Mouse (Mus musculus) CH12.LX (cell line): ENCODE data around the gene Psmd2. TPM values are rescaled to one million over a fixed set of nuclear protein-coding genes. Genes with fewer than 3 reads are reported as not detected.
A peak's percentile ranks its signal among the peaks of the same experiment; 100 is the strongest.

Experiments
- DNase-seq: peaks from one replicate; pipeline ENCODE4 v3.0.0-alpha.2; 2013; ENCODE audit errors: extremely low read depth
- H3K27ac ChIP-seq: 2 replicates; pipeline ENCODE4 v1.5.1; 2012; ENCODE audit warnings: low read depth, mild to moderate bottlenecking, control low read depth, moderate library complexity; ENCODE audit not compliant: insufficient read depth
- H3K27me3 ChIP-seq: replicated peaks from 2 replicates; pipeline ENCODE3; 2012; ENCODE audit warnings: inconsistent platforms
- H3K36me3 ChIP-seq, 2 experiments: replicated peaks in 1 of 2; 2 replicates each; pipeline versions ENCODE3 to v1.6.1; 2012; ENCODE audit warnings: inconsistent platforms in 1 of 2, low read length in 1 of 2, mild to moderate bottlenecking in 1 of 2, mixed read lengths in 1 of 2, moderate library complexity in 1 of 2; ENCODE audit not compliant: control insufficient read depth in 1 of 2, insufficient read depth in 1 of 2
- H3K4me1 ChIP-seq, 2 experiments: 2 replicates each; pipeline ENCODE4 v1.6.1; 2012; ENCODE audit warnings: inconsistent platforms in 1 of 2, moderate library complexity in 1 of 2; ENCODE audit not compliant: insufficient read depth in 2 of 2, control insufficient read depth in 1 of 2
- H3K4me2 ChIP-seq: 2 replicates; pipeline ENCODE4 v1.6.1; 2012; ENCODE audit warnings: low read depth, mild to moderate bottlenecking, control low read depth; ENCODE audit not compliant: poor library complexity, insufficient read depth, severe bottlenecking
- H3K4me3 ChIP-seq, 3 experiments: fragments of 150-350 bp in 1 of 3; sonication (generic) in 1 of 3; replicated peaks in 1 of 3; 2 replicates each; pipeline versions ENCODE3 to v1.5.1; 2011 to 2012; ENCODE audit warnings: low read depth in 2 of 3, low read length in 2 of 3, mild to moderate bottlenecking in 2 of 3, moderate library complexity in 2 of 3, control low read depth in 1 of 3, improper control_type of control experiment in 1 of 3, inconsistent platforms in 1 of 3, mixed read lengths in 1 of 3; ENCODE audit not compliant: poor library complexity in 1 of 3
- H3K79me2 ChIP-seq: replicated peaks from 2 replicates; pipeline ENCODE4 v1.6.1; 2012; ENCODE audit warnings: mild to moderate bottlenecking, moderate library complexity; ENCODE audit not compliant: control insufficient read depth, poor library complexity, insufficient read depth, severe bottlenecking; ENCODE audit errors: extremely low read depth
- H3K9ac ChIP-seq: 2 replicates; pipeline ENCODE4 v1.6.1; 2012; ENCODE audit warnings: low read depth, mild to moderate bottlenecking, control low read depth, moderate library complexity; ENCODE audit not compliant: insufficient read depth
- H3K9me3 ChIP-seq: replicated peaks from 2 replicates; pipeline ENCODE3; 2012; ENCODE audit warnings: low read length, inconsistent platforms, mixed read lengths
- CHD1 ChIP-seq: IDR thresholded peaks from 2 replicates; pipeline ENCODE4 v1.6.1; 2012; ENCODE audit warnings: low read depth, low read length, improper control_type of control experiment, inconsistent platforms
- CHD2 ChIP-seq: IDR thresholded peaks from 2 replicates; pipeline ENCODE4 v1.6.1; 2011; ENCODE audit warnings: low read length, improper control_type of control experiment
- CTCF ChIP-seq, 2 experiments: IDR thresholded peaks in 1 of 2; conservative IDR thresholded peaks in 1 of 2; 2 replicates each; pipeline ENCODE4 v1.5.1; 2011 to 2012; ENCODE audit warnings: low read depth in 2 of 2, low read length in 2 of 2, improper control_type of control experiment in 1 of 2, inconsistent platforms in 1 of 2, mild to moderate bottlenecking in 1 of 2, moderate library complexity in 1 of 2
- E2F4 ChIP-seq: IDR thresholded peaks from 2 replicates; pipeline ENCODE4 v1.6.1; 2011; ENCODE audit warnings: low read depth, low read length, improper control_type of control experiment; ENCODE audit not compliant: insufficient replicate concordance
- ELF1 ChIP-seq: IDR thresholded peaks from 2 replicates; pipeline ENCODE4 v1.6.1; 2014; ENCODE audit warnings: low read depth, mild to moderate bottlenecking, inconsistent platforms, low read length, improper control_type of control experiment
- EP300 ChIP-seq: IDR thresholded peaks from 2 replicates; pipeline ENCODE4 v1.6.1; 2011; ENCODE audit warnings: low read length, improper control_type of control experiment
- ETS1 ChIP-seq: conservative IDR thresholded peaks from 2 replicates; pipeline ENCODE4 v1.6.1; 2012; ENCODE audit warnings: low read depth, mild to moderate bottlenecking, inconsistent platforms, low read length, improper control_type of control experiment, moderate library complexity
- GABPA ChIP-seq: IDR thresholded peaks from 2 replicates; pipeline ENCODE4 v1.6.1; 2012; ENCODE audit warnings: low read depth, low read length, improper control_type of control experiment, inconsistent platforms; ENCODE audit not compliant: insufficient replicate concordance
- HCFC1 ChIP-seq: IDR thresholded peaks from 2 replicates; pipeline ENCODE4 v1.6.1; 2012; ENCODE audit warnings: low read depth, mild to moderate bottlenecking, inconsistent platforms, low read length, improper control_type of control experiment
- IRF4 ChIP-seq: IDR thresholded peaks from 2 replicates; pipeline ENCODE4 v1.6.1; 2014; ENCODE audit warnings: low read depth, mild to moderate bottlenecking, inconsistent platforms, low read length, improper control_type of control experiment
- JUN ChIP-seq: IDR thresholded peaks from 2 replicates; pipeline ENCODE4 v1.6.1; 2011; ENCODE audit warnings: low read depth, mild to moderate bottlenecking, low read length, improper control_type of control experiment, moderate library complexity; ENCODE audit not compliant: insufficient read depth
- JUND ChIP-seq: conservative IDR thresholded peaks from 2 replicates; pipeline ENCODE4 v1.6.1; 2011; ENCODE audit warnings: low read depth, low read length, improper control_type of control experiment
- KAT2A ChIP-seq: IDR thresholded peaks from 2 replicates; pipeline ENCODE4 v1.6.1; 2012; ENCODE audit warnings: low read length, improper control_type of control experiment, inconsistent platforms; ENCODE audit not compliant: insufficient replicate concordance
- MAFK ChIP-seq: IDR thresholded peaks from 2 replicates; pipeline ENCODE4 v1.6.1; 2011; ENCODE audit warnings: low read length, improper control_type of control experiment; ENCODE audit not compliant: insufficient replicate concordance
- MAX ChIP-seq: IDR thresholded peaks from 2 replicates; pipeline ENCODE4 v1.6.1; 2011; ENCODE audit warnings: low read length, improper control_type of control experiment
- MAZ ChIP-seq: IDR thresholded peaks from 2 replicates; pipeline ENCODE4 v1.6.1; 2012; ENCODE audit warnings: low read depth, mild to moderate bottlenecking, inconsistent platforms, low read length, improper control_type of control experiment, moderate library complexity
- MEF2A ChIP-seq: IDR thresholded peaks from 2 replicates; pipeline ENCODE4 v1.6.1; 2014; ENCODE audit warnings: low read depth, mild to moderate bottlenecking, inconsistent platforms, low read length, improper control_type of control experiment, borderline replicate concordance
- MXI1 ChIP-seq: IDR thresholded peaks from 2 replicates; pipeline ENCODE4 v1.6.1; 2011; ENCODE audit warnings: mild to moderate bottlenecking, low read depth, low read length, improper control_type of control experiment
- MYC ChIP-seq: IDR thresholded peaks from 2 replicates; pipeline ENCODE4 v1.6.1; 2011; ENCODE audit warnings: low read depth, mild to moderate bottlenecking, improper control_type of control experiment, low read length
- NELFE ChIP-seq: IDR thresholded peaks from 2 replicates; pipeline ENCODE4 v1.6.1; 2011; ENCODE audit warnings: low read depth, low read length, improper control_type of control experiment
- NRF1 ChIP-seq: IDR thresholded peaks from 2 replicates; pipeline ENCODE4 v1.6.1; 2014; ENCODE audit warnings: low read depth, mild to moderate bottlenecking, inconsistent platforms, low read length, improper control_type of control experiment, moderate library complexity
- PAX5 ChIP-seq: IDR thresholded peaks from 2 replicates; pipeline ENCODE4 v1.6.1; 2012; ENCODE audit warnings: low read length, inconsistent platforms, mixed read lengths
- POLR2A ChIP-seq: IDR thresholded peaks from 2 replicates; pipeline ENCODE4 v1.6.1; 2011; ENCODE audit warnings: low read depth, mild to moderate bottlenecking, improper control_type of control experiment, low read length
- POLR2AphosphoS2 ChIP-seq: IDR thresholded peaks from 2 replicates; pipeline ENCODE4 v1.6.1; 2011; ENCODE audit warnings: low read depth, low read length, improper control_type of control experiment
- RAD21 ChIP-seq: IDR thresholded peaks from 2 replicates; pipeline ENCODE4 v1.6.1; 2011; ENCODE audit warnings: low read depth, mild to moderate bottlenecking, low read length, improper control_type of control experiment, moderate library complexity
- RCOR1 ChIP-seq: conservative IDR thresholded peaks from 2 replicates; pipeline ENCODE4 v1.6.1; 2012; ENCODE audit warnings: low read depth, mild to moderate bottlenecking, inconsistent platforms, low read length, improper control_type of control experiment
- SIN3A ChIP-seq: IDR thresholded peaks from 2 replicates; pipeline ENCODE4 v1.6.1; 2012; ENCODE audit warnings: low read length, improper control_type of control experiment, inconsistent platforms
- SMC3 ChIP-seq: IDR thresholded peaks from 2 replicates; pipeline ENCODE4 v1.6.1; 2011; ENCODE audit warnings: low read depth, low read length, improper control_type of control experiment
- TBP ChIP-seq: conservative IDR thresholded peaks from 2 replicates; pipeline ENCODE4 v1.6.1; 2011; ENCODE audit warnings: low read depth, low read length, improper control_type of control experiment
- TCF12 ChIP-seq: IDR thresholded peaks from 2 replicates; pipeline ENCODE4 v1.6.1; 2014; ENCODE audit warnings: low read depth, mild to moderate bottlenecking, inconsistent platforms, low read length, improper control_type of control experiment
- UBTF ChIP-seq: IDR thresholded peaks from 2 replicates; pipeline ENCODE4 v1.6.1; 2012; ENCODE audit warnings: low read depth, mild to moderate bottlenecking, inconsistent platforms, low read length, improper control_type of control experiment, moderate library complexity
- USF1 ChIP-seq: IDR thresholded peaks from 2 replicates; pipeline ENCODE4 v1.6.1; 2014; ENCODE audit warnings: low read depth, mild to moderate bottlenecking, inconsistent platforms, low read length, improper control_type of control experiment
- USF2 ChIP-seq: conservative IDR thresholded peaks from 2 replicates; pipeline ENCODE4 v1.6.1; 2011; ENCODE audit warnings: low read depth, low read length, improper control_type of control experiment
- ZC3H11A ChIP-seq: IDR thresholded peaks from 2 replicates; pipeline ENCODE4 v1.6.1; 2012; ENCODE audit warnings: low read depth, mild to moderate bottlenecking, inconsistent platforms, low read length, improper control_type of control experiment
- ZKSCAN1 ChIP-seq: IDR thresholded peaks from 2 replicates; pipeline ENCODE4 v1.6.1; 2012; ENCODE audit warnings: low read depth, inconsistent platforms, low read length, improper control_type of control experiment, borderline replicate concordance
- ZMIZ1 ChIP-seq: IDR thresholded peaks from 2 replicates; pipeline ENCODE4 v1.6.1; 2012; ENCODE audit warnings: low read depth, mild to moderate bottlenecking, inconsistent platforms, low read length, improper control_type of control experiment
- ZNF384 ChIP-seq: IDR thresholded peaks from 2 replicates; pipeline ENCODE4 v1.6.1; 2012; ENCODE audit warnings: low read depth, low read length, improper control_type of control experiment, inconsistent platforms
- dilution Hi-C: fragments of 300-500 bp; cut with MboI; formaldehyde crosslinking; loops from 2 replicates; pipeline ENCODE4 v1.14.3; 2020; ENCODE audit warnings: low sequenced_read_pairs; ENCODE audit not compliant: extremely low pct_unique_long_range_greater_than_20kb, extremely low pct_ligation_motif_present
- in situ Hi-C: fragments of 300-500 bp; cut with MboI; formaldehyde crosslinking; loops from 3 replicates; pipeline ENCODE4 v1.14.3; 2019; ENCODE audit warnings: low sequenced_read_pairs, low pct_ligation_motif_present, low pct_unique_long_range_greater_than_20kb, mixed read lengths
- polyA plus RNA-seq: library from polyadenylated mRNA; unstranded; fragments of >175 nt; gene quantifications from 2 replicates; pipeline ENCODE4 v1.2.1, GENCODE M21; 2012; ENCODE audit warnings: low read depth; ENCODE audit not compliant: insufficient read length
- total RNA-seq, 2 experiments: library from RNA; depleted of rRNA; stranded (reverse); fragments of 300-350 nt in 1 of 2; fragments of >200 nt in 1 of 2; gene quantifications; 2 replicates each; pipeline ENCODE4 v1.2.3; 2012 to 2014

Gene Psmd2
- total and polyA plus RNA-seq, 3 experiments, result 273 to 528 (median 340) TPM

DNA sequence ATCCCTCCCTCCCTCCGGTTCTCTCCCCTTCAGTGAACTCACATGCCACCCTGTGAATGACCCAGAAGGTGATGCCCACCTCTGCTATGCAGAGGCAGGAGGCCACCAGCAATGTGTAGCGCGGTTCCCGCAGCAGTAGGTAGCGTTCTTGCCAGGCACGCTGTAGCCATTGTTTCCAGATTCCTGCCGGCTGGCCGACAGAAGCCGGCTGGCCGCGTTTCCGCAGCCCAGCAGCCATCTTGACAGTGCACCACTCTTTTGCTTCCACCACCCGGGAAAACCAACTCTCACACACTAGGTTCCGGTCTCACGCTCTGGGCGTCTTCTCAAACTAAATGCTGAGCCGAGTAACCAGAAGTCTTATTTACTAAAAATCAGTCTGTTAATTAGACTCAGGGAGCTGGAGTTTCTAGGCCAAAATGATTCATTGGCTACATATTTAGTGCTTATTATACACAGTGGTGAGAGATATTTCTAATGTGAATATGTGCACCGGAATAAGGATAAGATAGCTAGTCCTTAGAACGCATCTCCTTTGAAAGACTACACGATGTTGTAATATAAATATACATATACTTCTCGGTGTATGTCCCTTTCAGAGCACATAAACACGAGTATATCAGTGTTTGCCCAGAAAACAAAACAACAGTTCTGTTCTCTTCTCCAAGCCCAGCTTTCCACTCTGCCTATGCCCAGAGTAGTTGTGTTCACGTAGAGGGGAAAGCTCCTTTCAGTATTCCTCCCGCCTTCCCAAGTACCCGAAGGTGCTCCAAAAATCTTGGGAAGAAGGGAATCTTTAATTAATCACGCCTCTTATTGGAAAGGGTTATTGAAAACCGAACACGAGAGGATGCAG, 40.7 kb upstream of the Psmd2 start:
- peak overlapping the region; percentile 98 for H3K4me2 ChIP-seq
- peak overlapping the region; percentile 46 for H3K27ac ChIP-seq
- H3K36me3 ChIP-seq, result peaks cover 29 to 56% of the 10 kb centered on the region in 2 experiments
- H3K79me2 ChIP-seq, result peaks cover 8% of the 10 kb centered on the region
- dilution Hi-C loops (no loop called here), in situ Hi-C loops (loop anchor here (5.0 to 10.0 kb wide), 2 partner anchors 63 to 316 kb away; partner anchors contain the start of gene Abcf3)
- peaks cover 6 to 33% of the 10 kb centered on the region in 2 experiments for H3K4me1 ChIP-seq
- DNase-seq, result peak; percentile 94
- no peaks in the 10 kb centered on the region for H3K27me3 ChIP-seq
- no peaks in the 10 kb centered on the region for H3K9me3 ChIP-seq
- H3K9ac ChIP-seq, result peak overlapping the region; percentile 72
- peak overlapping the region; percentile 70 to 86 (median 79) for H3K4me3 ChIP-seq
- TF ChIP-seq ELF1 (peak; percentile 83), MYC (peak; percentile 99), NRF1 (peak; percentile 69), GABPA (no peak; the same call in 1 of the 2 replicates), RAD21 (no peak), MEF2A (peak; percentile 71), SMC3 (no peak), MXI1 (peak; percentile 97), MAX (peak; percentile 95), EP300 (no peak), ZKSCAN1 (no peak), JUN (no peak), ETS1 (peak; percentile 42; the same call in 1 of the 2 replicates), SIN3A (peak; percentile 99), ZC3H11A (no peak), MAZ (peak; percentile 83), IRF4 (peak; percentile 70; the same call in 1 of the 2 replicates), ZNF384 (no peak), USF1 (no peak), TBP (peak; percentile 98), POLR2A (peak; percentile 99), TCF12 (peak; percentile 99), PAX5 (no peak), E2F4 (peak; percentile 77; the same call in 1 of the 2 replicates), USF2 (no peak), CHD2 (peak; percentile 62; the same call in 1 of the 2 replicates), JUND (peak; percentile 13; the same call in 1 of the 2 replicates), RCOR1 (0 out of 2 replicates have a peak, but pooled peaks have one; percentile 31), NELFE (peak; percentile 99), KAT2A (peak; percentile 82; the same call in 1 of the 2 replicates), CHD1 (peak; percentile 88; the same call in 1 of the 2 replicates), UBTF (0 out of 2 replicates have a peak, but pooled peaks have one; percentile 44), MAFK (peak; percentile 63; the same call in 1 of the 2 replicates), HCFC1 (peak; percentile 90), ZMIZ1 (peak; percentile 94), CTCF (conservative IDR thresholded peaks at IDR 0.05 in 1 of 2, IDR thresholded peaks at IDR 0.05 in 1 of 2; ENCODE audit: low read depth in 2 of 2, low read length in 2 of 2) (no peak), POLR2AphosphoS2 (peak; percentile 74)
